Mouse (Mus musculus): ENCODE data around the gene Trim5.
"Not testable (repeated sequence)": the region's sequence is repeated elsewhere in the genome, so short reads cannot be mapped to it uniquely, and the experiment has no call there.

Gene Trim5

DNA sequence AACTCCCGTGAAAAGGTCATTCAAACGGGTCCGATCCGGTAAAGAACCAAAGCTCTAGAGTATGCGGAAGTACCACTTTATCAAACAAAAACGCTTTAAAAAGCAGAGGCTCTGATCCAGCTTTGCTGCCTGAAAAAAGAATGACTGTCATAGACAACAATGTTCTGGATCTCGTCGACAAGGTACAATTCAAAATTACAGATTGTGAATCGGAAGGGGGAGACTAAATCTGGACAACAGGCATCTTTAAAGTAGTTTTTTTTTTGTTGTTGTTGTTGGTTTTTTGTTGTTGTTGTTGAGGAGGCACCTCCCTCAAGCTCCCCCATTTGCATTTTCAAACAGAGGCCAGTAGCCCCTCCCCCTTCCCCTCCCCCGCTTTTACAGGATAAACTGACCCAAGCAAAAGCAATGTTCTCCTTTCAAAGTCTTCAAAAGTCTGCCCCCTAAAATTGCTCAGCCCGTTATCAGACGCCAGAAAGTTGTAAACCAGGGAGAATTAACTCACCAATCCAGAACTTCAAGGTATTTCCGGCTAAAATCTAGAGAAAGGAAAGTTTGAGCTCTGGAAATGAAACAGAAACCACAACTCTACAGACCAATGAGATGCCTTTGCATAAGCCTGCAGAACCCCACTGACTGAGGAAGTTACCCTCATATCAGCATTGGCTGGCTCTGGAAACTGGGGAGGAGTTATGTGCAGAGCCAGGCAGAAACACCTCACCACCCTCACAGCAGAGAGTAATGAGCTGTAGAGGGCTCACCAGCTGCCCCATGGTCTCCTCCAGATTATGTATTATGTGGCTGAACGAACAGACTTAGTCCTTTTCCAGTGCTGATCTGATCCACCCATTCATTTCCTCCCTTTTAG lies at the start of gene Trim5:
Gene Trim5, minus strand, starts transcription at position 519 of the 868 bp plus-strand sequence.
- DNase-seq, result peak; percentile 95

DNA sequence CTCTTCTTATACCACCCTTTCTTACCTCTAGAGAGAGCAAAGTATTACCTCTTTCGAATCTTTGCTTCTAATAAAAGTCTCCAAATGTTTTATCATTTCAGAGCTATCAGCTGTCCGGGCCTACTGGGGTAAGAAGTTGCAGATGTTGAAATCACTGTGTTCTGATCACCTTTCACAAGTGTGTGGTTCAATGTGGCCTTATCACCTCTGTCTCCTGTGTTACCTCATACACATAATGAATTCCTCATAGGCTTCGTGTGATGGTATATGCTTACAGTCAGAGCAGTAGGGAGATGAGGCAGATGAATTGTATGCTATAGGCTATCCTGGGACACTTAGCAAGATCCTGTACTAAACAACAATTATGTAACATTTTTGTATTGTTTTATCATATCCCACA lies 47.7 kb upstream of the Trim5 start:
- DNase-seq, result not testable (repeated sequence)

DNA sequence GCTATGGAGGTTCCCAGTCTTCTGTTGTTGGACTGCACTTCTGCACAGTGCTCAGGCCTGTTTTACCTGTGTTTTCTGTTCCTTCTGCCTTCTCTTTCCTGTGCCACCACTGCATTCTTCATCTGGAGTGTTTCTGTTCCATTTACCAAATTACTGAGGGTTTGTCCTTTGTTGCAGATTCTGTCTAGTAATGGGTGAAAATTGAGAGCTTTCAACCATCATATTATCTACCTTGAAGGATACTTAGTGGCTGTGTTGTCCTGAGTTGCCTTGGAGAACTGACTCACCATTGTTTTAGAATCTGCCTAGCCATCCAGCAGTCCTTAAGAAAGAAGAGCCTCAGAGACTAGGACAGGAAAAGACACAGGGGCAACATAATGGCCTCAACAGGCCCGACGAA lies 41.3 kb upstream of the Trim5 start, which contains the start of gene Trim34b:
Gene Trim34b, plus strand, starts transcription at position 301 of the 400 bp plus-strand sequence.
- DNase-seq, result not testable (repeated sequence)

DNA sequence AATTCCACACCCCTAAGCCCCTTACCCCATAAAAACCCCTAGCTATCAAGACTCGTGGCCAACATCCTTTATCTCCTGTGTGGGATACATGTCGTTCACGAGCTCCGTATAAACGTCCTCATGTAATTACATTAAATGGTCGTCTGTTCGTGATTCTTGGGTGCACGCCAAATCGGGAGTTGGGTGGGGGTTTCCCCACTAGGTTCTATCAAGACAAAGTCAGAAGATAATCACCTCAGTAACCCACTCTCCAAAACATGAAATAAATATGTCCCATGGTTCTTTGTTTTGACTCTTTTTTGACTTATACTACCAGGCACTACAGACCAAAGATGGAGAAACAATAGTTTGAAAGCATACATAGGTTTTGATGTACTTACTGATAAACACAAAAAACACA lies 34.1 kb upstream of the Trim5 start:
- no peak for DNase-seq

DNA sequence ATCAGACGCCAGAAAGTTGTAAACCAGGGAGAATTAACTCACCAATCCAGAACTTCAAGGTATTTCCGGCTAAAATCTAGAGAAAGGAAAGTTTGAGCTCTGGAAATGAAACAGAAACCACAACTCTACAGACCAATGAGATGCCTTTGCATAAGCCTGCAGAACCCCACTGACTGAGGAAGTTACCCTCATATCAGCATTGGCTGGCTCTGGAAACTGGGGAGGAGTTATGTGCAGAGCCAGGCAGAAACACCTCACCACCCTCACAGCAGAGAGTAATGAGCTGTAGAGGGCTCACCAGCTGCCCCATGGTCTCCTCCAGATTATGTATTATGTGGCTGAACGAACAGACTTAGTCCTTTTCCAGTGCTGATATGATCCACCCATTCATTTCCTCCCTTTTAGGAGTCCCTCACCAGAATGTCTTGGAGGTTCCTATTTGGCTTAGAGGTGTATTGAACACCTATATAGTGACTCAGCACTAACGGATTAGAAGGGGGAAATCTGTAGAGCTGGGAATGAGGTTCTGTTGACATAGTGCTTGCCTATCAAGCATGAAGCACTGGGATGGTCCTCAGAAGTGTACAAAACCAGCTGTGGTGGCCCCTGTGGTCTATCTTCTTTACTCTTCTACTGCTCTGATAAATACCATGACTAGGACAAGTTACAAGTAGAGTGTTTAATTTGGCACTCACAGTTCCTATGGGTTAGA lies 27.6 kb upstream of the Trim5 start, which contains the start of gene Trim12a:
Gene Trim12a, minus strand, starts transcription at position 98 of the 712 bp plus-strand sequence.
- DNase-seq, result peak; percentile 83

DNA sequence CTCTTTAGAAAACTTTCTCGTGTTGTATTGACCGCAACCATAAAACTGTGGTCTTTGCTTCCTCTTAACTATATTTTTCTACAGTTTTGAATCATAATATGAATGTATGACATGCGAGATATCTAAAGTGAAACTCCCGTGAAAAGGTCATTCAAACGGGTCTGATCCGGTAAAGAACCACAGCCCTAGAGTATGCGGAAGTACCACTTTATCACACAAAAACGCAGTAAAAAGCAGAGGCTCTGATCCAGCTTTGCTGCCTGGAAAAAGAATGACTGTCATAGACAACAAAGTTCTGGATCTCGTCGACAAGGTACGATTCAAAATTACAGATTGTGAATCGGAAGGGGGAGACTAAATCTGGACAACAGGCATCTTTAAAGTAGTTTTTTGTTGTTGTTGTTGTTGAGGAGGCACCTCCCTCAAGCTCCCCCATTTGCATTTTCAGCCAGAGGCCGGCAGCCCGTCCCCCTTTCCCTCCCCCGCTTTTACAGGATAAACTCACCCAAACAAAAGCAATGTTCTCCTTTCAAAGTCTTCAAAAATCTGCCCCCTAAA lies 27.0 kb upstream of the Trim5 start:
- DNase-seq, result peak; percentile 92

DNA sequence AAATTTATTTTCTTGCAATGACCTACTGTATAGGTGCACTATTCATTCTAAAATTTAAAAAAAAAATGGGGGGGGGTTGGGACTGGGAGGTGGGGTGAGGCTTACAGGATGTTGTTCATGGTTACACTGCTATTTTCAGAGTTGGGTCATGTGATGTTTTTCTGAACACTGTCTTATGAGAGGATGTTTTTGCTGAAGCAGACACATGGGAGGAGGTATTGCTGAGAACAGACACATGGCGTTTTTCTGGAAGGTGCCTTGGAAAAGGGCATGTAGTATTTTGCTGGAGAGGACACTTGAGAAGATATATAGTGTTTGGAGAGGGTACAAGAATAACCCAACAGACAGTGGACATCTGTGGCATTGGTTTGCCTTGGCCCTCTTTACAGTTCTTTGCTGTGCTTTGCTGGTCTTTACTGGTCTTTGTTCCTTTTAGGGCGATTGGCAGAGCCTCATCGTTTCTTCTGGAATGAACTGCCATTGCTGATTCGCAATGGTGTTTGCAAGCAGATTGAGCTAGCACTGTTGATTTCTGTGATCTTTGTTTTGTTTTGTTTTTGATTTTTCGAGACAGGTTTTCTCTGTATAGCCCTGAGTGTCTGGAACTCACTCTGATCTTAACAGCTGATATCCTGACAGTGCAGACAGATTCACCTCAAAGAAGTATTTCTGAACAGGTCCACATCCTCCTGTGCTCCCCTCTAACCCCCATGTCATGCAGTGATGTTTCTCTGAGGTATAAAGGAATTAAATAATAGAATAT lies 3.9 kb upstream of the Trim5 start:
- no peak for DNase-seq

DNA sequence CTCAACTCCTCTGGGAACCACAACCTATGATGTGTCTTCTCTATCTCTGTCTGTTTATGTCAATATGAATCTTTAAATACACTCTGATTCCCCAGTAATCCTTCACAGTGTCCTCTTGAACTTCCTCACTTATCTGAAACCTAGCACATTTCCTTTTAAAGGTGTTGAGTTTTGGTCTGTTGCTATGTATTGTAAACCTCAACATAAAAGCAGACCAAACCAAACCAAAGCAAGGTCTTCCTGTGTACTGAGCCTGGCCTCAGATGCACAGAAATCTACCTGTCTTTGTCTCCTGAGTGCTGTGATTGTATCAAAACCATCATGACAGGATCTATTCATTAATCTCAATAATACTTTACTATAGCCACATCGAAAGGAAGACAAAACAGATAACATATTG lies 2.7 kb upstream of the Trim5 start:
- no peak for DNase-seq

DNA sequence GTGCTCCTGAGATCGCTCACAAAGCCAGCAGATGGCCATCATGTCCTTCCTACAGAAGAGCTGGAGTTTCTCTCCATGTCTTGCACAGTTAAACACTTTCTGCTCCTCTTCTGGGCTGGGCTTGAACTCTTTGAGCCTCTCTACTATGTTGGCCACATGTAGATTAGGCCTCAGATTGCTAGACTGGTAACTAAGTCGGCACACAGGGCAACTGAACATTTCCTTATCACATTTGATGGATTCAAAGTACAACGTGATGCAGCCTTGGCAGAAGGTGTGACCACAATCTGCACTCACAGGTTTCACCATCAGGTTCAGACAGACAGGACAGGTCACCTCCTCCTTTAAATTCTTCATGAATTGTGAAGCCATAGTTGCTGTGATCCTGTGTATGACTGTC lies 8.5 kb downstream of the Trim5 start:
- DNase-seq, result not testable (repeated sequence)

DNA sequence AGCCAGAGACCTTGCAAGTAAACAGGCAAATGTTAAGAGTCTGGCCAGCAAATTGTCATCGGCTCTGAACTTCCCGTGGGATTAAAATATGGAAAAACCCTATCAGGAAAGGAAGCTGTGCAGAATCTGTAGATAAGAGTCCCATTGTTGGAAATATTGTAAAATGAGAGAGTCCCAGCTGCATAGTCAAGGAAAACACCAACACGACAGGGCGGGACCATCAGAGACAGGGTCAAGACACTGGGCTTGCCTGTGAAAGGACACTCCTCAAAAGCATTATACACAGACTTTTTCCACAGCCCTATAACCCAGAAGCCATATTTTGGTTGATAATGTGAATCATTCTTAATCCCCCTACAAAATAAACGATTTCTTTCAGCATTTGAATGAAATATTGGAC lies 22.6 kb downstream of the Trim5 start:
- DNase-seq, result not testable (repeated sequence)

DNA sequence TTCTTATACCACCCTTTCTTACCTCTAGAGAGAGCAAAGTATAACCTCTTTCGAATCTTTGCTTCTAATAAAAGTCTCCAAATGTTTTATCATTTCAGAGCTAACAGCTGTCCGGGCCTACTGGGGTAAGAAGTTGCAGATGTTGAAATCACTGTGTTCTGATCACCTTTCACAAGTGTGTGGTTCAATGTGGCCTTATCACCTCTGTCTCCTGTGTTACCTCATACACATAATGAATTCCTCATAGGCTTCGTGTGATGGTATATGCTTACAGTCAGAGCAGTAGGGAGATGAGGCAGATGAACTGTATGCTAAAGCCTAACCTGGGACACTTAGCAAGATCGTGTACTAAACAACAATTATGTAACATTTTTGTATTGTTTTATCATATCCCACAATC lies 27.5 kb downstream of the Trim5 start:
- not testable (repeated sequence) for DNase-seq

DNA sequence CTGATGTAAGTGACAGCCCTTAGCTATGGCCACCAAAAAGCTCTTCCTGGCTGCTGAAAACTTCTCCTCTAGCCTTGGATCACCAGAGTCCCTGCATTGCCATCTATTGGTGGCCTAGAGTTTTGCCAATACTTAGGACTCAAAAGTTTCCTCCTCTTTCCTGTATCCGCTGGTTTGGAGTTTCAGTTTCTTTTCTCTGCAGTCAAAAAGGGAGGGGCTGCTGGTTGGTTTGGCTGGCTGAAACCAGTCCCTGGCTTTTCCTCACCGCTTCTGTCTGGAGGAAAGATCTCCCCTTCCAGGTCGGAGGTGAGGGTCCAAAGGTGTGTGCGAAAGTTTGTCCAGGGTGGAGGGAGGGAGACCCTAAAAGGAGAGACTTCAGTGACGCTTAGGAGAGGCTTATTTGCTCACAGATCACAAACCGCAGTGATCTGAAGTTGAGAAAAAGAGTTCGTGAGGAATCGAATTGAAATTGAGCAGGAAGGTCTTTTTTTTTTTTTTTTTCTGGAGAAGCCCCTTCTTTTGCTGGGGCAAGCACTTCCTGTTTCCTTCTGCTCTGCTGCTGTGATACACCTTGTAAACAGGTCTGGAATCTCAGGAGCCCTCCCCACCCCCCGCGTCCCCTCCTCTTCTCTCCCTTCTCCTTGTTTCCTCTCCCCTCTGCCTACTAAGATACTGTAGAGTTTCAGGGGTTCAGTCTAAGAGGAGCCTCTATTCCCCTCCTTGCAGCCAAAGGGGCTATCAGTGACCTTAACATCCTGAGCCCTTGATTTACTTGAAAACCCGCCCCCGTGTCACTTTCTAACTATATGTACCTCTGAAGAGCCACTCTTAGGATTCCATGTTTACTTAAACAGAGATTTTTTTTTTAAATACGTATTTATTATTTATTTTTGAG lies 43.4 kb downstream of the Trim5 start, which contains the start of gene Trim34a:
Gene Trim34a, plus strand, starts transcription at position 171 of the 895 bp plus-strand sequence.
- peak; percentile 98 for DNase-seq

DNA sequence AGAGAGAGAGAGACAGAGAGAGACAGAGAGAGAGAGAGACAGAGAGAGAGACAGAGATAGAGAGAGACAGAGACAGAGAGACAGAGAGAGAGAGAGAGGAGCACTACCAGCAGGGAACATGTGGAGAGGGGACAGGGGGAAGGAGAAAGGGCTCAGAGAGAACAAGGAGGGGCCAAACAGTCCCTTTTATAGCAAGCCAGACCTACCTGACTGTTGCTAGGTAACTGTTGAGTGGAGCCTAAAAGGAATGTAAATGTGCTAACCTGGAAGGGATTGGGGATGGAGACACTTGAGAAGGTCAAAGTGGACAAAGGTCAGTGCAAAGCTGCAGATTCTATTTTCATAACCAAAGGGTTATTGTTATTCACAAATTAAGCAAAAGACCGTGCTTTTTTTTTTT lies 44.3 kb downstream of the Trim5 start:
- peak; percentile 56 for DNase-seq

DNA sequence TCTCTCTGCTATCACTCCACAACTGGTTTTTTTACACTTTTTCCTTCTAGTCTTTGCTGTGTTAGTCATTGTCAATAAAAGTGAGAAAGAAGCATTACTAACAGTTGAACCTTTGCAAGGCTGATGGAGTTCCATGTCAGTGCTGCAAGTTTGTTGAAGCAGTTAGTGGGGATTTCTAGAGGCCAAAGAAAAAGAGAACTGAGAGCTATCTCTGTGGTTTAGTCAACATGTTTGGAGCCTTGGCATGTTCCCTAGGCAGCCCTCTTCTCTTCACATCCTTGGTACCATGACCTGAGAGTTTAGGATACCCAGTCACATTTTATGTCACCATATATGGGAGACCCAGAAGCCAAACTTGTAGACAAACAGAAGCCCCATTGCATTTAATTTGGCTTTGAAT lies 47.0 kb downstream of the Trim5 start:
- DNase-seq, result peak; percentile 7

DNA sequence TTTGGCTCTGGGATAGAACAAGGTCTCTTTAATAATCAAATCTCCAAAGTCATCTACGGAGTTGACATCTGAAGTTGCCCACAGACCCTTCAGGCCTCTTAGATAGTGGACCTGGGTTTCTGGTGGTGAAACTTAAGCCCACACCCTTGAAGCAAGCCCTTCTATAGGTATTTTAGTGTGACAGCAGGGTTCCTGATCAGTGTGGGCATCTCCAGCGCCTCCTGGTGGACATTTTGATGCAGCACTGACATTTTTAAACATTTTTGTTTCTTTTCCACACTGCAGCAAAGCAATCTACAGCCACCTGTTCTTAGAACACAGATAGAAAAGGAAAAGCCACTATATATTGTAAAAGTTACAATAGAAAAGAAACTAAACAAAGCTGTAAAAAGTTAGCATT lies 56.7 kb downstream of the Trim5 start:
- DNase-seq, result peak; percentile 82

DNA sequence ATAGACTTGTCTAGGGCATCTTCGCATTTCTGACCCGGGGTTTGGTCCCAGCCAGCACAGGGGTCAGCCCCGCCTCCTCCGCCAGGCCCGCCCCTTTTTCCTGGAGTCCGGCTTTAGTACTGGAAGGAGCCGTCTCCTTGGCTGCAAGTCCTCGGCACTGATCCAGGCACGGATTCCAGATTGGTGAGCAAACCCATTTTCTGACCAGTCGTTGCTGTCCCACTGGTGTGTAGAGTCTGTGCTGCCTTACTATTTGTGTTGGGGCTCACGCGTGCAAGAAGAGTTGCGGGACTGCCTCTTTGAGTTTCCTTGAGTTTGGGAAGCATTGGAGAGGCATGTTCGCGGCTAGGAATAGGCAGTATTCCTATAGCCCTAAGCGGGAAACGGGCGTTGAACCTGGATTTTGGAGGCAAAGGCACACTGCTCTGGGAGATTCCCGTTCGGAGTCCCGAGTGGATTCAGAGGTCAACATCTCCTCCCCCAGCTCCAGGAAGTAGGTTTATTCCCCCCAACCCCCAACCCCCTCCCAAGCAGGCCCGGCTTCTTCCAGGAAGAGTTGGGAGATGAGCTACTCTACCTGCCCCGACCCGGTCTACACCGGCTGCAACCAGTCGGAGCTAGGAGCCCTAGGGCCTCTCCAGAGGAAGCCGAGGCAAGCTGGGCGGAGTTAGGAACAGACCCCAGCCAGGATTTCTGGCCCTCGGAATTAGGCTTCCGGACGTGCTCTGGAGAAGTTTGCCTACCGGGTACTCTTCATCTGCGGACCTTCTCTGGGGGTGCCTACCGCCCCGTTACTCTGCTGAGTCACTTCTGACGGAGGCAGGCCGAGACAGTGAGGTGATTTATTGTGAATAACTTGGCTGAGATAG lies 69.0 kb downstream of the Trim5 start, which contains the start of gene Trim6:
Gene Trim6, plus strand, starts transcription at position 93 of the 869 bp plus-strand sequence.
- DNase-seq, result peak; percentile 98

DNA sequence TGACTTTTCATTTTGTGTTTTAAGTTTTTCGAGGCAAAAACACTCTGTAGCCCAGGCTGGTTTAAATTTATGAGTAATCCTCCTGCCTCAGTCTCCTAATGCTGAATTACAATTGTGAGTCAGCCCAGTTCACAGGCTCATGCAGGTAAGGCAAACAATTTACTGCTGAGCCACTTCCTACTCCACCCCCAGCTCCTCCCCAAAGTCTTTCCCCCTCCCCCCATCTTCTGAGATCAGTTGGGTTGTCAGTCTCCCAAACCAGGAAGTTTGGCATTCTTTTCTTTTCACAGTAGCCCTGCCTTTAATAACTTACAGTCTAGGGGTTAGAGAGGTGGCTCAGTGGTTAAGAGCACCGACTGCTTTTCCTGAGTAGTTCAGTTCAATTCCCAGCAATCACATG lies 70.0 kb downstream of the Trim5 start:
- DNase-seq, result peak; percentile 34

DNA sequence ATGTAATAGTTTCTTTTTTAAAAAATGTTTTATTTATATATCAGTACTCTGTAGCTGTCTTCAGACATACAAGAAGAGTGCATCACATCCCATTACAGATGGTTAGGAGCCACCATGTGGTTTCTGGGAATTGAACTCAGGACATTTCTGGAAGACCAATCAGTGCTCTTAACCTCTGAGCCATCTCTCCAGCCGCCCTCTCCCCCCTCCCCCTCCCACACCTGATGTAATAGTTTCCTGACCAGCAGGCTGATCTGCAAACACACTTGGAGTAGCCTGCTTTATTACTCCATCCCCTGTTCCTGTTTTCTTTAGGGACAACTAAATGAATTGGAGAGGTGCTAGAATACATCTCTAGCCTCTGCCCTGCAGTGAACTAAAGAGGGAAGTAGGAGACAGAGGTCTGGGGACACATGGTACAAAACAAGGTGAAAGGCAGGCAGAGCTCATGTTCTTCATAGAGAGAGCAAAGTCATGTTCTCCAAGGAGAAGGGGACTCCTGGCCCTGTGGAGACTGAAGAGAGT lies 71.8 kb downstream of the Trim5 start:
- DNase-seq, result peak; percentile 27

Data from heart, adult 11 months (tissue).